ENCODE assay signal across 8 mouse cellular contexts in the genomic region with DNA sequence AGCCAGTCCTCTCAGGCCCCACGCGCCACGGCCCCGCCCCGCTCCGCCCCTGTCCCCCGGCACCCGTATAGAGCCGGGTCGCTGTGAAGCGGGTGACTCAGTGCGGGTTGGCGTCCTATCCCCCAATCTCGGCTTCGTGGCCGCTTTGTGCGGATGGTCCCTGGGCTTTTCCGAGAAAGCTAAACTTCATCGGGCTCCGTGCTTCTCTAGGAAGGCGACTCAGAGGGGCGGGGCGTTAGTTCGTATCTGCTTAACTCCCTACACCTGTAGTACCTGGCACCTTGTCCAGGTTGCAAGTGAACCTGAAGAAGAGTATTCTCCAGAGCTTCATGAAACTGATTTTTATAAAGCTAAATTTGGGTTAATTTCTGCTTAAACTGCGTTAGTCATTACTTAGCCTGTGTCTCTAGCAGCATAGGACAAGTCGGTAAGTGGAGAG. TPM values are rescaled to one million over a fixed set of nuclear protein-coding genes. Genes with fewer than 3 reads are reported as not detected.
A peak's percentile ranks its signal among the peaks of the same experiment; 100 is the strongest.
DNase-seq lines count a peak whose midpoint lies in the region; ATAC-seq and TF ChIP-seq lines count a peak whose summit lies in the region.

No protein-coding gene starts in this region.

- 0 out of 2 replicates have a peak overlapping the region, but pooled peaks have one; percentile 15 for H3K27ac ChIP-seq in heart, embryonic 11.5 days (ENCODE audit: low read depth, low read length)
- no peak overlapping the region for H3K27ac ChIP-seq in CH12.LX (ENCODE audit: insufficient read depth, low read depth)
- H3K27ac ChIP-seq in forebrain, embryonic 13.5 days: no peak overlapping the region; the same call in 1 of the 2 replicates
- H3K27ac ChIP-seq in liver, embryonic 14.5 days: no peak overlapping the region

- no peak for TF ChIP-seq RAD21 in CH12.LX (IDR thresholded peaks at IDR 0.05; ENCODE audit: low read depth, low read length)

- peaks cover 2% of the 10 kb centered on the region; the same call in 1 of the 2 replicates for H3K36me3 ChIP-seq in heart, embryonic 11.5 days (ENCODE audit: control insufficient read depth, insufficient read depth, low read length)
- H3K36me3 ChIP-seq in CH12.LX (replicated peaks in 1 of 2; ENCODE audit: control insufficient read depth in 1 of 2, insufficient read depth in 1 of 2, low read length in 1 of 2): peaks cover 5 to 22% of the 10 kb centered on the region in 2 experiments
- no peaks in the 10 kb centered on the region; the same call in 1 of the 2 replicates for H3K36me3 ChIP-seq in forebrain, embryonic 13.5 days (ENCODE audit: poor library complexity, severe bottlenecking)
- no peaks in the 10 kb centered on the region for H3K36me3 ChIP-seq in liver, embryonic 14.5 days (replicated peaks; ENCODE audit: control insufficient read depth, insufficient read depth, low read depth)

- in situ Hi-C loops in CH12.LX (cut with MboI; ENCODE audit: low pct_ligation_motif_present, low pct_unique_long_range_greater_than_20kb, low sequenced_read_pairs): no loop called here

- H3K4me1 ChIP-seq in heart, embryonic 11.5 days (ENCODE audit: control insufficient read depth, insufficient read depth, low read length): peaks cover 20% of the 10 kb centered on the region
- H3K4me1 ChIP-seq in CH12.LX (ENCODE audit: control insufficient read depth in 1 of 2, insufficient read depth in 2 of 2): peaks cover 11 to 31% of the 10 kb centered on the region in 2 experiments; a peak in 3 of 4 replicates
- peaks cover 34% of the 10 kb centered on the region for H3K4me1 ChIP-seq in forebrain, embryonic 13.5 days
- H3K4me1 ChIP-seq in liver, embryonic 14.5 days (replicated peaks; ENCODE audit: control insufficient read depth in 2 of 2, insufficient read depth in 2 of 2, low read length in 1 of 2): peaks cover 0 to 3% of the 10 kb centered on the region in 2 experiments; a peak in 1 of 4 replicates

- peak overlapping the region; percentile 68 for H3K4me2 ChIP-seq in heart, embryonic 11.5 days
- H3K4me2 ChIP-seq in CH12.LX (ENCODE audit: insufficient read depth, low read depth, poor library complexity, severe bottlenecking): peak overlapping the region; percentile 72
- peak overlapping the region; percentile 78 for H3K4me2 ChIP-seq in forebrain, embryonic 13.5 days
- peak overlapping the region; percentile 89 for H3K4me2 ChIP-seq in liver, embryonic 14.5 days (ENCODE audit: low read depth)

- no peak for TF ChIP-seq CTCF in CH12.LX (conservative IDR thresholded peaks at IDR 0.05 in 1 of 2, IDR thresholded peaks at IDR 0.05 in 1 of 2; ENCODE audit: low read depth in 2 of 2, low read length in 2 of 2)
- TF ChIP-seq CTCF in liver, embryonic 14.5 days (IDR thresholded peaks at IDR 0.05; ENCODE audit: low read depth): no peak

- TF ChIP-seq EP300 in CH12.LX (IDR thresholded peaks at IDR 0.05; ENCODE audit: low read length): no peak
- TF ChIP-seq EP300 in liver, embryonic 14.5 days (IDR thresholded peaks at IDR 0.05; ENCODE audit: low read depth): no peak

- no peaks in the 10 kb centered on the region for H3K9me3 ChIP-seq in heart, embryonic 11.5 days (replicated peaks; ENCODE audit: control insufficient read depth, low read length)
- peaks cover 3% of the 10 kb centered on the region for H3K9me3 ChIP-seq in CH12.LX (replicated peaks; ENCODE audit: low read length)
- H3K9me3 ChIP-seq in forebrain, embryonic 13.5 days (replicated peaks): no peaks in the 10 kb centered on the region
- H3K9me3 ChIP-seq in liver, embryonic 14.5 days (ENCODE audit: control insufficient read depth, low read length): no peaks in the 10 kb centered on the region

- whole genome bisulfite sequencing in heart, embryonic 11.5 days (ENCODE audit: insufficient replicate concordance): 2% methylated on average over 26 of the region's 26 CpGs
- 3% methylated on average over 26 of the region's 26 CpGs for WGBS in forebrain, embryonic 13.5 days
- WGBS in liver, embryonic 14.5 days (ENCODE audit: insufficient replicate concordance): 3% methylated on average over 26 of the region's 26 CpGs

- H3K9ac ChIP-seq in heart, embryonic 11.5 days (ENCODE audit: low read depth, low read length): peak overlapping the region; percentile 64; the same call in 1 of the 2 replicates
- H3K9ac ChIP-seq in CH12.LX (ENCODE audit: insufficient read depth, low read depth): 0 out of 2 replicates have a peak overlapping the region, but pooled peaks have one; percentile 23
- H3K9ac ChIP-seq in forebrain, embryonic 13.5 days: 0 out of 2 replicates have a peak overlapping the region, but pooled peaks have one; percentile 43
- no peak overlapping the region for H3K9ac ChIP-seq in liver, embryonic 14.5 days (replicated peaks)

- H3K79me2 ChIP-seq in CH12.LX (replicated peaks; ENCODE audit: control insufficient read depth, extremely low read depth, insufficient read depth, poor library complexity, severe bottlenecking): peaks cover 8% of the 10 kb centered on the region

- no peak; the same call in 1 of the 2 replicates for ATAC-seq in heart, embryonic 11.5 days (replicated peaks; ENCODE audit: insufficient number of reproducible peaks, low FRiP score, low TSS enrichment)
- ATAC-seq in forebrain, embryonic 13.5 days: peak; percentile 96
- ATAC-seq in liver, embryonic 14.5 days (ENCODE audit: insufficient read depth): no peak

- no peaks in the 10 kb centered on the region for H3K27me3 ChIP-seq in heart, embryonic 11.5 days (ENCODE audit: control insufficient read depth, insufficient read depth, low read length)
- peaks cover 2% of the 10 kb centered on the region for H3K27me3 ChIP-seq in CH12.LX (replicated peaks)
- no peaks in the 10 kb centered on the region for H3K27me3 ChIP-seq in forebrain, embryonic 13.5 days
- H3K27me3 ChIP-seq in liver, embryonic 14.5 days (ENCODE audit: control insufficient read depth, insufficient read depth, low read length): no peaks in the 10 kb centered on the region

- H3K4me3 ChIP-seq in heart, embryonic 11.5 days (ENCODE audit: low read depth, low read length): peak overlapping the region; percentile 91
- H3K4me3 ChIP-seq in CH12.LX (replicated peaks in 1 of 3; ENCODE audit: low read depth in 2 of 3, low read length in 2 of 3, poor library complexity in 1 of 3): peak overlapping the region; percentile 70 to 85 (median 76)
- H3K4me3 ChIP-seq in forebrain, embryonic 13.5 days: peak overlapping the region; percentile 89
- H3K4me3 ChIP-seq in liver, embryonic 14.5 days (ENCODE audit: insufficient read depth in 1 of 2, low read depth in 2 of 2, low read length in 2 of 2): peak overlapping the region; percentile 77 to 85

- dilution Hi-C loops in CH12.LX (cut with MboI; ENCODE audit: extremely low pct_ligation_motif_present, extremely low pct_unique_long_range_greater_than_20kb, low sequenced_read_pairs): no loop called here

- peak; percentile 76 for TF ChIP-seq POLR2A in CH12.LX (IDR thresholded peaks at IDR 0.05; ENCODE audit: low read depth, low read length)

- DNase-seq in heart, postnatal 4 days: no peak
- DNase-seq in CH12.LX (ENCODE audit: extremely low read depth): no peak
- no peak for DNase-seq in liver, embryonic 14.5 days (ENCODE audit: low read depth in 3 of 3, low spot score in 3 of 3)
- no peak for DNase-seq in ovary, postnatal 14 days (ENCODE audit: low spot score)
- DNase-seq in layer of hippocampus, postnatal 36 days: no peak
- DNase-seq in MN1 (ENCODE audit: low spot score): no peak

TF ChIP-seq in CH12.LX, 34 proteins besides CTCF, POLR2A, EP300 and RAD21 (continues in another document):
- TF ChIP-seq RCOR1 (conservative IDR thresholded peaks at IDR 0.05; ENCODE audit: low read depth, low read length): no peak
- 0 out of 2 replicates have a peak, but pooled peaks have one; percentile 11 for TF ChIP-seq TCF12 (IDR thresholded peaks at IDR 0.05; ENCODE audit: low read depth, low read length)
- no peak for TF ChIP-seq SIN3A (IDR thresholded peaks at IDR 0.05; ENCODE audit: low read length)
- no peak for TF ChIP-seq POLR2AphosphoS2 (IDR thresholded peaks at IDR 0.05; ENCODE audit: low read depth, low read length)
- TF ChIP-seq ZKSCAN1 (IDR thresholded peaks at IDR 0.05; ENCODE audit: borderline replicate concordance, low read depth, low read length): no peak
- no peak for TF ChIP-seq MAZ (IDR thresholded peaks at IDR 0.05; ENCODE audit: low read depth, low read length)
- TF ChIP-seq ETS1 (conservative IDR thresholded peaks at IDR 0.05; ENCODE audit: low read depth, low read length): no peak
- 0 out of 2 replicates have a peak, but pooled peaks have one; percentile 7 for TF ChIP-seq ELF1 (IDR thresholded peaks at IDR 0.05; ENCODE audit: low read depth, low read length)
- no peak for TF ChIP-seq ZC3H11A (IDR thresholded peaks at IDR 0.05; ENCODE audit: low read depth, low read length)
- no peak for TF ChIP-seq MEF2A (IDR thresholded peaks at IDR 0.05; ENCODE audit: borderline replicate concordance, low read depth, low read length)
- no peak for TF ChIP-seq HCFC1 (IDR thresholded peaks at IDR 0.05; ENCODE audit: low read depth, low read length)
- no peak for TF ChIP-seq MYC (IDR thresholded peaks at IDR 0.05; ENCODE audit: low read depth, low read length)
- TF ChIP-seq ZNF384 (IDR thresholded peaks at IDR 0.05; ENCODE audit: low read depth, low read length): no peak
- TF ChIP-seq JUND (conservative IDR thresholded peaks at IDR 0.05; ENCODE audit: low read depth, low read length): no peak
- TF ChIP-seq CHD2 (IDR thresholded peaks at IDR 0.05; ENCODE audit: low read length): no peak
- no peak for TF ChIP-seq BHLHE40 (IDR thresholded peaks at IDR 0.05; ENCODE audit: low read depth, low read length)
- TF ChIP-seq GABPA (IDR thresholded peaks at IDR 0.05; ENCODE audit: insufficient replicate concordance, low read depth, low read length): no peak
- TF ChIP-seq KAT2A (IDR thresholded peaks at IDR 0.05; ENCODE audit: insufficient replicate concordance, low read length): no peak
- TF ChIP-seq MXI1 (IDR thresholded peaks at IDR 0.05; ENCODE audit: low read depth, low read length): peak; percentile 45; the same call in 1 of the 2 replicates
- peak; percentile 59 for TF ChIP-seq NELFE (IDR thresholded peaks at IDR 0.05; ENCODE audit: low read depth, low read length)
- TF ChIP-seq IRF4 (IDR thresholded peaks at IDR 0.05; ENCODE audit: low read depth, low read length): no peak
- TF ChIP-seq PAX5 (IDR thresholded peaks at IDR 0.05; ENCODE audit: low read length): no peak

RNA-seq across cellular contexts. Expression of a gene that starts 0.5 kb away (rescaled TPM):
- polyA plus RNA-seq in heart, embryonic 11.5 days (2014; fragmentation: Nextera tagmentation; extraction: Ambion mirVana): 17.3 and 20.3 TPM in 2 replicates
- total RNA-seq in heart, postnatal 4 days (2021): 10 to 100 TPM; 69.0 to 72.1 TPM
- total RNA-seq in CH12.LX (2012; rRNA removed) (11.2 and 24.6 TPM in 2 replicates), CH12.LX (2014; rRNA removed) (9.0 and 14.0 TPM in 2 replicates)
- 14.6 and 16.4 TPM in 2 replicates for polyA plus RNA-seq in CH12.LX (2012; ENCODE audit: insufficient read length, low read depth)
- polyA plus RNA-seq in forebrain, embryonic 13.5 days (2015; fragmentation: Nextera tagmentation; extraction: Ambion mirVana): 19.9 and 21.8 TPM in 2 replicates
- 2.5 and 3.4 TPM in 2 replicates for polyA plus RNA-seq in liver, embryonic 14.5 days (2012; rRNA removed)
- polyA plus RNA-seq in liver, embryonic 14.5 days (2014; fragmentation: Nextera tagmentation; extraction: Ambion mirVana): 2.0 and 3.0 TPM in 2 replicates
- total RNA-seq in layer of hippocampus, postnatal 36 days (2021): 10 to 100 TPM; 48.1 to 51.1 TPM
